ENCODE assay signal across 7 mouse cellular contexts in the genomic region with DNA sequence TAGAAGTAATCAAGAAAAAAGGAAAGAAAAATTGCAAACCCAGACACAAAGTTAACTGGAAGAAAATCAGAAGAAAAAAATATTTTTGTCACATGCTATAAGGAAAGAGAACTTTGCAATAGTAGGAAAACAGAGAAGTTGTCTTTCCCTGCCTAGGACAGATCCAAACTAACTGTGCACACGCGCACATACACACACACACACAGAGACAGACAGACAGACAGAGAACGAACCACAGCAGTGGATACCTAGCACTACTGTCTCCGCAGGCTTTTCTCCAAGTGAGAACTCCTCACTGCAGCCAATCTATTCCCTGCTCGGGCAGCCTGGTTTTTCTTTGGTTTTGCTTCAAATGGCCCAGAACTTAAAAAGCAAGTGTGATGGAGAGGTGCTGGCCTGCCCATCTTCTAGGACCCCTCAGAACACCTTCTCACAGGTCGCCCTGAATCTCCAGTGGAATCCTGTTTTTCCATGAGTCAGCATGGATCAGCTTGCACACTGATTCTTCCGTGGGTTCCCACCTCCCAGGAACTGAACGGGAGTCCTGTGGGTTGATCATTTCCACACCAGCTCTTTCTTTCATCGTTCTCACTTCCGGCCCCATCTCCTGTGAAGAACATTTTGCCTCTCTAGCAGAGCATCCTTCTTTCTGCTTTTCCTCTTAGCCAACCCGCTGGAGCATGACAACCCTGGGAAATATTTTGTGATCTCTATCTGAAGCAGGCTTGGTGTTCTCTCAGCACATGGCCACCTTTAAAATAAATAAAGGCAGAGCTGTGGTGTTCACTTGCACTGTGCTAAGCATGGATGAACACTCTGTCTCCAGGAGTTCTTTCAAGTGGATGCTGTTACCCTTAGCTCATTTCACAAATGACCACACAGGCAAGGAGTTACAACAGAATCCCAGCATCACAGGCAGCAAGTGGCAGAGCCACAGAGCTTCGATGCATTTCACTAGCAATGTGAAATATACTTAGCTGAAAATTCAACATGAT.
DNase-seq lines count a peak whose midpoint lies in the region; ATAC-seq and TF ChIP-seq lines count a peak whose summit lies in the region.

No protein-coding gene starts in this region.

- H3K4me1 ChIP-seq in brown adipose tissue, adult 24 weeks (ENCODE audit: control insufficient read depth, insufficient read depth, insufficient read length, low read length) = peaks cover 19% of the 10 kb centered on the region
- H3K4me1 ChIP-seq in liver, postnatal 0 days (ENCODE audit: insufficient read depth) = peaks cover 14% of the 10 kb centered on the region
- peaks cover 7% of the 10 kb centered on the region; the same call in 1 of the 2 replicates for H3K4me1 ChIP-seq in forebrain, embryonic 13.5 days

- peak overlapping the region; percentile 47 for H3K4me2 ChIP-seq in liver, postnatal 0 days (ENCODE audit: low read depth, low read length)
- H3K4me2 ChIP-seq in forebrain, embryonic 13.5 days = no peak overlapping the region

- peak overlapping the region; percentile 80 for H3K27ac ChIP-seq in layer of hippocampus, adult 2 months
- peak overlapping the region; percentile 93 for H3K27ac ChIP-seq in brown adipose tissue, adult 24 weeks (replicated peaks; ENCODE audit: low read depth, low read length)
- peak overlapping the region; percentile 11; the same call in 1 of the 2 replicates for H3K27ac ChIP-seq in liver, postnatal 0 days (ENCODE audit: low read depth)
- no peak overlapping the region for H3K27ac ChIP-seq in forebrain, embryonic 13.5 days

- no peaks in the 10 kb centered on the region for H3K27me3 ChIP-seq in liver, postnatal 0 days (ENCODE audit: insufficient read depth, low read length)
- H3K27me3 ChIP-seq in forebrain, embryonic 13.5 days = no peaks in the 10 kb centered on the region

- WGBS in liver, postnatal 0 days (ENCODE audit: insufficient replicate concordance) = 60% methylated on average over 12 of the region's 12 CpGs
- WGBS in forebrain, embryonic 13.5 days = 88% methylated on average over 12 of the region's 12 CpGs

- no peak for TF ChIP-seq CTCF in layer of hippocampus, adult 2 months (conservative IDR thresholded peaks at IDR 0.05)
- TF ChIP-seq CTCF in liver, postnatal 0 days (IDR thresholded peaks at IDR 0.05; ENCODE audit: low read depth) = no peak

- no peak for DNase-seq in layer of hippocampus, adult 2 months (ENCODE audit: low spot score in 2 of 2)
- no peak for DNase-seq in layer of hippocampus, adult 11-12 months (ENCODE audit: low spot score)
- no peak for DNase-seq in liver, postnatal 0 days
- DNase-seq in adrenal gland, adult 8-10 months = no peak

- no peak for TF ChIP-seq EP300 in liver, postnatal 0 days (IDR thresholded peaks at IDR 0.05; ENCODE audit: low read depth)

- peak; percentile 35 for ATAC-seq in CD4-positive, CD25-positive, alpha-beta regulatory T cell, adult 4 months
- no peak for ATAC-seq in liver, postnatal 0 days
- ATAC-seq in forebrain, embryonic 13.5 days = no peak

- no peaks in the 10 kb centered on the region for H3K9me3 ChIP-seq in liver, postnatal 0 days (ENCODE audit: low read length)
- no peaks in the 10 kb centered on the region for H3K9me3 ChIP-seq in forebrain, embryonic 13.5 days (replicated peaks)

- no peak overlapping the region for H3K9ac ChIP-seq in liver, postnatal 0 days (replicated peaks)
- H3K9ac ChIP-seq in forebrain, embryonic 13.5 days = no peak overlapping the region

- H3K4me3 ChIP-seq in layer of hippocampus, adult 2 months = peak overlapping the region; percentile 10; the same call in 1 of the 2 replicates
- peak overlapping the region; percentile 41 for H3K4me3 ChIP-seq in brown adipose tissue, adult 24 weeks (ENCODE audit: insufficient read depth, low read depth, low read length)
- H3K4me3 ChIP-seq in liver, postnatal 0 days (ENCODE audit: low read depth, low read length) = no peak overlapping the region
- H3K4me3 ChIP-seq in forebrain, embryonic 13.5 days = no peak overlapping the region

- H3K36me3 ChIP-seq in liver, postnatal 0 days (replicated peaks; ENCODE audit: insufficient read depth, low read length) = no peaks in the 10 kb centered on the region
- H3K36me3 ChIP-seq in forebrain, embryonic 13.5 days (ENCODE audit: poor library complexity, severe bottlenecking) = no peaks in the 10 kb centered on the region

Comparison
In these comparisons a context has a peak if more than half of its experiments do, and no peak if none do; other contexts are left out.
1. H3K4me3 ChIP-seq: peak in layer of hippocampus, adult 2 months (single experiment) and brown adipose tissue, adult 24 weeks (single experiment); none in liver, postnatal 0 days (single experiment) and forebrain, embryonic 13.5 days (single experiment).